Mouse (Mus musculus): Measurements from ENCODE around the gene Ttll7.

Gene Ttll7

GRCm38 (mm10) chr3:146913107-146913506, 60.9 kb downstream of the Ttll7 start:
- DNase-seq (ENCODE audit: low read depth, low spot score), result no peak

GRCm38 (mm10) chr3:146914798-146915197, 62.6 kb downstream of the Ttll7 start:
- peak; percentile 66 for DNase-seq (ENCODE audit: low read depth, low spot score)

GRCm38 (mm10) chr3:146917891-146918290, 65.7 kb downstream of the Ttll7 start:
- DNase-seq (ENCODE audit: low read depth, low spot score), result no peak

GRCm38 (mm10) chr3:146918323-146918722, 66.2 kb downstream of the Ttll7 start:
- no peak for DNase-seq (ENCODE audit: low read depth, low spot score)

- DNase-seq (ENCODE audit: low read depth, low spot score), result no peak
Measured at GRCm38 (mm10) chr3:146927311-146928015, 75.3 kb downstream of the Ttll7 start.

GRCm38 (mm10) chr3:146928141-146928540, 76.0 kb downstream of the Ttll7 start:
- no peak for DNase-seq (ENCODE audit: low read depth, low spot score)

GRCm38 (mm10) chr3:146929011-146929410, 76.8 kb downstream of the Ttll7 start:
- no peak for DNase-seq (ENCODE audit: low read depth, low spot score)

- DNase-seq (ENCODE audit: low read depth, low spot score), result no peak
Measured at GRCm38 (mm10) chr3:146931190-146931589, 79.0 kb downstream of the Ttll7 start.

- no peak for DNase-seq (ENCODE audit: low read depth, low spot score)
Measured at GRCm38 (mm10) chr3:146932506-146932905, 80.3 kb downstream of the Ttll7 start.

- no peak for DNase-seq (ENCODE audit: low read depth, low spot score)
Measured at GRCm38 (mm10) chr3:146936888-146937287, 84.7 kb downstream of the Ttll7 start.

GRCm38 (mm10) chr3:146939391-146940250, 87.5 kb downstream of the Ttll7 start:
- peak; percentile 14 for DNase-seq (ENCODE audit: low read depth, low spot score)

- DNase-seq (ENCODE audit: low read depth, low spot score), result no peak
Measured at GRCm38 (mm10) chr3:146943101-146943500, 90.9 kb downstream of the Ttll7 start.

GRCm38 (mm10) chr3:146945342-146945741, 93.2 kb downstream of the Ttll7 start:
- DNase-seq (ENCODE audit: low read depth, low spot score), result no peak

GRCm38 (mm10) chr3:146945887-146946286, 93.7 kb downstream of the Ttll7 start:
- peak; percentile 67 for DNase-seq (ENCODE audit: low read depth, low spot score)

- no peak for DNase-seq (ENCODE audit: low read depth, low spot score)
Measured at GRCm38 (mm10) chr3:146946641-146947040, 94.5 kb downstream of the Ttll7 start.

GRCm38 (mm10) chr3:146956792-146957191, 104.6 kb downstream of the Ttll7 start:
- DNase-seq (ENCODE audit: low read depth, low spot score), result no peak

- DNase-seq (ENCODE audit: low read depth, low spot score), result no peak
Measured at GRCm38 (mm10) chr3:146962838-146963237, 110.7 kb downstream of the Ttll7 start.

- no peak for DNase-seq (ENCODE audit: low read depth, low spot score)
Measured at GRCm38 (mm10) chr3:146964384-146964783, 112.2 kb downstream of the Ttll7 start.

GRCm38 (mm10) chr3:146967242-146967641, 115.1 kb downstream of the Ttll7 start:
- no peak for DNase-seq (ENCODE audit: low read depth, low spot score)

- no peak for DNase-seq (ENCODE audit: low read depth, low spot score)
Measured at GRCm38 (mm10) chr3:146967834-146968233, 115.7 kb downstream of the Ttll7 start.

GRCm38 (mm10) chr3:146978272-146978671, 126.1 kb downstream of the Ttll7 start:
- DNase-seq (ENCODE audit: low read depth, low spot score), result no peak

- DNase-seq (ENCODE audit: low read depth, low spot score), result peak; percentile 74
Measured at GRCm38 (mm10) chr3:146993834-146994669, 141.9 kb downstream of the Ttll7 start.
